14 mouse cellular contexts compared by ENCODE assay signal in the genomic region with DNA sequence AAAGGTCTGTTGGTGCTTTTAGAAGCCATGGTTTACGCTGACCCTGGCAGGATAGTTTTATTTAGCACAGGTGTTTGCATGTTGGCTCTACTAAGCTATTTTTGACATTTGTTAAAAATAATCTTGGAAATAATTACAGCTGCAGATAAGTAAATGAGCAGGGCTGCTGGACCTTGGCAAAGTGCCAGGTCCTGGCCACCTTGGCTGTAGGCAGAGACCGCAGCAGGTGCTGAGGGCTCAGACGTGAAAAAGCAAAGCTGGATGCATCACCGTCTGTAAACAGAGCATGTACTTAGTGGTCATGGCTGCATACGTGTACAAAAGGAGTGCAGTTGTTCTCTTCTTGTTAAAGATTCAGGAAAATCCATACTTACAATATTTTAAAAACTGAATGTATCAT.
A peak's percentile ranks its signal among the peaks of the same experiment; 100 is the strongest.
DNase-seq lines count a peak whose midpoint lies in the region; ATAC-seq and TF ChIP-seq lines count a peak whose summit lies in the region.
"Had no signal": no experiment of that assay in that cellular context is flagged by ENCODE, and none has a peak within 500 bp of the region (broad histone marks: within the 10 kb centered on the region; RNA-seq: fewer than 3 reads in every experiment).

No protein-coding gene starts in this region.

- peak; percentile 43 for DNase-seq in gastrocnemius, adult 18-20 months (ENCODE audit: low spot score)
- no peak for DNase-seq in gastrocnemius, postnatal 4 days (ENCODE audit: low spot score in 2 of 2)
- peak; percentile 17 for DNase-seq in retina, postnatal 1 day
- DNase-seq in retina, embryonic 14.5 days (ENCODE audit: low spot score): no peak
- DNase-seq in heart, postnatal 0 days (ENCODE audit: low spot score): no peak
- DNase-seq in spleen, adult 12 weeks (ENCODE audit: low spot score): no peak
- DNase-seq in frontal cortex, postnatal 10 days (ENCODE audit: low spot score in 2 of 2): no peak
- DNase-seq: cerebellum, adult 2 months; layer of hippocampus, adult 9-11 months; spleen, adult 18-20 months; thymus, postnatal 14 days had no signal

- no peaks in the 10 kb centered on the region for H3K27me3 ChIP-seq in heart, postnatal 0 days (ENCODE audit: control insufficient read depth, insufficient read depth, low read length)
- H3K27me3 ChIP-seq: liver, embryonic 15.5 days had no signal

- H3K4me2 ChIP-seq in heart, postnatal 0 days (ENCODE audit: low read depth, low read length): peak overlapping the region; percentile 28; the same call in 1 of the 2 replicates
- H3K4me2 ChIP-seq: liver, embryonic 15.5 days had no signal

- H3K4me3 ChIP-seq in heart, postnatal 0 days (ENCODE audit: low read depth, low read length): no peak overlapping the region
- H3K4me3 ChIP-seq: limb, embryonic 10.5 days; liver, embryonic 15.5 days had no signal

- TF ChIP-seq EP300 in heart, postnatal 0 days (IDR thresholded peaks at IDR 0.05; ENCODE audit: low read depth): no peak

- no peak overlapping the region for H3K27ac ChIP-seq in heart, postnatal 0 days (ENCODE audit: low read depth)
- H3K27ac ChIP-seq: limb, embryonic 10.5 days; liver, embryonic 15.5 days had no signal

- no peak for TF ChIP-seq CTCF in heart, postnatal 0 days (IDR thresholded peaks at IDR 0.05; ENCODE audit: low read depth)

- WGBS in heart, postnatal 0 days: 43% methylated on average over 5 of the region's 5 CpGs

- no peaks in the 10 kb centered on the region for H3K9me3 ChIP-seq in heart, postnatal 0 days (replicated peaks; ENCODE audit: control insufficient read depth, low read length)
- H3K9me3 ChIP-seq: limb, embryonic 10.5 days; liver, embryonic 15.5 days had no signal

- H3K36me3 ChIP-seq in heart, postnatal 0 days (replicated peaks; ENCODE audit: control insufficient read depth, insufficient read depth, low read length): no peaks in the 10 kb centered on the region
- H3K36me3 ChIP-seq: limb, embryonic 10.5 days; liver, embryonic 15.5 days had no signal

- 0 out of 2 replicates have a peak, but pooled peaks cover 4% of the 10 kb centered on the region for H3K4me1 ChIP-seq in heart, postnatal 0 days (ENCODE audit: control insufficient read depth, insufficient read depth)
- H3K4me1 ChIP-seq: liver, embryonic 15.5 days had no signal

- ATAC-seq in heart, postnatal 0 days (ENCODE audit: insufficient read depth, low read depth): no peak
- no peak for ATAC-seq in megakaryocyte-erythroid progenitor cell, adult 5-6 weeks (replicated peaks; ENCODE audit: low FRiP score, low TSS enrichment, poor library complexity, severe bottlenecking)

- no peak overlapping the region for H3K9ac ChIP-seq in heart, postnatal 0 days (replicated peaks; ENCODE audit: low read depth, low read length)
- H3K9ac ChIP-seq: liver, embryonic 15.5 days had no signal

Comparison
In these comparisons a context has a peak if more than half of its experiments do, and no peak if none do; other contexts are left out.
1. DNase-seq: peak in gastrocnemius, adult 18-20 months (single experiment) and retina, postnatal 1 day (single experiment); none in gastrocnemius, postnatal 4 days (0 of 2), retina, embryonic 14.5 days (single experiment), heart, postnatal 0 days (single experiment), spleen, adult 12 weeks (single experiment) and frontal cortex, postnatal 10 days (0 of 2).